Mouse (Mus musculus): Measurements from ENCODE around the gene Grap. TPM values are rescaled to one million over a fixed set of nuclear protein-coding genes. Genes with fewer than 3 reads are reported as not detected.

Gene Grap
- polyA plus RNA-seq, 1 experiment from 2014 or later = 7.1 TPM

- Histone ChIP-seq H3K36me3 (no peaks in the 10 kb centered on the region), H3K4me1 (replicated peaks) (no peaks in the 10 kb centered on the region), H3K9ac (no peak overlapping the region), H3K27ac (no peak overlapping the region), H3K4me3 (replicated peaks) (no peak overlapping the region), H3K27me3 (replicated peaks) (no peaks in the 10 kb centered on the region), H3K4me2 (replicated peaks) (no peak overlapping the region), H3K9me3 (no peaks in the 10 kb centered on the region)
- WGBS = 72% methylated on average over 5 of the region's 5 CpGs
- no peak for ATAC-seq
Measured at GRCm38 (mm10) chr11:61722077-61722476, 69.0 kb downstream of the Grap start.

Other genes starting within 250 kb of the Grap start
- gene Rnf112, start 199.1 kb upstream of the Grap start, polyA plus RNA-seq (2015; fragmentation: Nextera tagmentation; extraction: Ambion mirVana) = 1.6 and 1.7 TPM in 2 replicates
- 210 and 213 TPM in 2 replicates for gene Mfap4, start 167.8 kb upstream of the Grap start, polyA plus RNA-seq (2015; fragmentation: Nextera tagmentation; extraction: Ambion mirVana)
- gene Mapk7, start 158.9 kb upstream of the Grap start, polyA plus RNA-seq (2015; fragmentation: Nextera tagmentation; extraction: Ambion mirVana) = 36.3 and 38.8 TPM in 2 replicates
- 20.9 and 24.3 TPM in 2 replicates for gene B9d1, start 148.1 kb upstream of the Grap start, polyA plus RNA-seq (2015; fragmentation: Nextera tagmentation; extraction: Ambion mirVana)
- gene Epn2, start 73.6 kb upstream of the Grap start, polyA plus RNA-seq (2015; fragmentation: Nextera tagmentation; extraction: Ambion mirVana) = 13.1 and 19.4 TPM in 2 replicates
- 7.4 and 7.9 TPM in 2 replicates for gene Fam83g, start 30.8 kb downstream of the Grap start, polyA plus RNA-seq (2015; fragmentation: Nextera tagmentation; extraction: Ambion mirVana)
- 0.13 TPM in 1 of 2 replicates, not detected in the other for gene Slc5a10, start 67.6 kb downstream of the Grap start, polyA plus RNA-seq (2015; fragmentation: Nextera tagmentation; extraction: Ambion mirVana)
- gene Prpsap2, start 108.8 kb downstream of the Grap start, polyA plus RNA-seq (2015; fragmentation: Nextera tagmentation; extraction: Ambion mirVana) = 27.1 and 27.5 TPM in 2 replicates
- gene Ulk2, start 201.8 kb downstream of the Grap start, polyA plus RNA-seq (2015; fragmentation: Nextera tagmentation; extraction: Ambion mirVana) = 9.6 and 9.7 TPM in 2 replicates

Measured in intestine, embryonic 15.5 days (tissue).